Mouse (Mus musculus) neural tube, embryonic 15.5 days (tissue): ENCODE results near the gene Echdc3. TPM values are rescaled to one million over a fixed set of nuclear protein-coding genes. Genes with fewer than 3 reads are reported as not detected.

Experiments
- ATAC-seq: fragments of 200-750 bp; cut with Nextera tagmentation; 2 replicates; pipeline ENCODE4 v1.8.0; 2017; ENCODE audit warnings: mild to moderate bottlenecking, moderate TSS enrichment, moderate library complexity; ENCODE audit not compliant: low FRiP score
- H3K27ac ChIP-seq: fragments of 300-500 bp; sonication (generic); replicated peaks from 2 replicates; pipeline ENCODE4 v1.5.1; 2015; ENCODE audit warnings: mild to moderate bottlenecking, inconsistent platforms
- H3K27me3 ChIP-seq: fragments of 300-500 bp; sonication (generic); replicated peaks from 2 replicates; pipeline ENCODE4 v1.6.1; 2015; ENCODE audit warnings: inconsistent platforms
- H3K36me3 ChIP-seq: fragments of 300-500 bp; sonication (generic); 2 replicates; pipeline ENCODE4 v1.6.1; 2015; ENCODE audit warnings: inconsistent platforms
- H3K4me1 ChIP-seq: fragments of 300-500 bp; sonication (generic); 2 replicates; pipeline ENCODE4 v1.6.1; 2015; ENCODE audit warnings: inconsistent platforms
- H3K4me2 ChIP-seq: fragments of 300-500 bp; sonication (generic); 2 replicates; pipeline ENCODE4 v1.6.1; 2015; ENCODE audit warnings: inconsistent platforms, mild to moderate bottlenecking, moderate library complexity
- H3K4me3 ChIP-seq: fragments of 300-500 bp; sonication (generic); replicated peaks from 2 replicates; pipeline ENCODE4 v1.5.1; 2015; ENCODE audit warnings: mild to moderate bottlenecking, inconsistent platforms
- H3K9ac ChIP-seq: fragments of 300-500 bp; sonication (generic); replicated peaks from 2 replicates; pipeline ENCODE4 v1.6.1; 2015; ENCODE audit warnings: mild to moderate bottlenecking, inconsistent platforms
- H3K9me3 ChIP-seq: fragments of 300-500 bp; sonication (generic); replicated peaks from 2 replicates; pipeline ENCODE4 v1.6.1; 2016; ENCODE audit warnings: inconsistent platforms
- WGBS: fragments of 180-500 bp; shearing (Covaris S2); methylation state at CpG from one replicate; pipeline ENCODE4 v1.1.7; 2015; ENCODE audit warnings: mixed read lengths; 5-methylcytosine and 5-hydroxymethylcytosine counted together
- polyA plus RNA-seq: library from polyadenylated mRNA; unstranded; fragments of >200 nt; fragmentation: Nextera tagmentation; extraction: Ambion mirVana; gene quantifications from 2 replicates; pipeline ENCODE4 v1.2.1, GENCODE M21; 2015

Gene Echdc3
- polyA plus RNA-seq, 1 experiment from 2014 or later, result 1.3 TPM

- Histone ChIP-seq H3K36me3 (no peaks in the 10 kb centered on the region), H3K9ac (no peak overlapping the region), H3K27me3 (0 out of 2 replicates have a peak, but pooled peaks cover 2% of the 10 kb centered on the region), H3K27ac (no peak overlapping the region), H3K4me3 (no peak overlapping the region), H3K4me2 (no peak overlapping the region), H3K4me1 (peaks cover 19% of the 10 kb centered on the region), H3K9me3 (peaks cover 2% of the 10 kb centered on the region; the same call in 1 of the 2 replicates)
- WGBS, result 95% methylated on average over 2 of the region's 2 CpGs
- ATAC-seq, result no peak
These were observed 23.2 kb downstream of the Echdc3 start for GRCm38 (mm10) chr2:6189675-6189998.

GRCm38 (mm10) chr2:6188891-6189674, 23.8 kb downstream of the Echdc3 start:
- 81% methylated on average over 11 of the region's 11 CpGs for WGBS
- Histone ChIP-seq H3K4me3 (no peak overlapping the region), H3K27ac (no peak overlapping the region), H3K4me2 (no peak overlapping the region), H3K27me3 (0 out of 2 replicates have a peak, but pooled peaks cover 2% of the 10 kb centered on the region), H3K9me3 (peaks cover 6% of the 10 kb centered on the region; the same call in 1 of the 2 replicates), H3K36me3 (no peaks in the 10 kb centered on the region), H3K4me1 (peaks cover 15% of the 10 kb centered on the region), H3K9ac (no peak overlapping the region)
- ATAC-seq, result no peak

GRCm38 (mm10) chr2:6187418-6187817, 25.4 kb downstream of the Echdc3 start:
- Histone ChIP-seq H3K9ac (no peak overlapping the region), H3K9me3 (peaks cover 6% of the 10 kb centered on the region; the same call in 1 of the 2 replicates), H3K27me3 (0 out of 2 replicates have a peak, but pooled peaks cover 2% of the 10 kb centered on the region), H3K4me2 (no peak overlapping the region), H3K36me3 (no peaks in the 10 kb centered on the region), H3K27ac (peak overlapping the region; percentile 61), H3K4me1 (peaks cover 9% of the 10 kb centered on the region), H3K4me3 (no peak overlapping the region)
- peak; percentile 86 for ATAC-seq
- WGBS, result 41% methylated on average over 11 of the region's 11 CpGs

GRCm38 (mm10) chr2:6186913-6187312, 25.9 kb downstream of the Echdc3 start:
- 42% methylated on average over 4 of the region's 4 CpGs for WGBS
- Histone ChIP-seq H3K27ac (peak overlapping the region; percentile 61; the same call in 1 of the 2 replicates), H3K4me3 (no peak overlapping the region), H3K9ac (no peak overlapping the region), H3K9me3 (peaks cover 6% of the 10 kb centered on the region; the same call in 1 of the 2 replicates), H3K36me3 (no peaks in the 10 kb centered on the region), H3K27me3 (no peaks in the 10 kb centered on the region), H3K4me2 (no peak overlapping the region), H3K4me1 (peaks cover 9% of the 10 kb centered on the region)
- peak; percentile 67 for ATAC-seq

- WGBS, result 80% methylated on average over 1 of the region's 1 CpGs
These were observed 33.1 kb downstream of the Echdc3 start for GRCm38 (mm10) chr2:6179749-6180117.

GRCm38 (mm10) chr2:6178901-6179748, 33.7 kb downstream of the Echdc3 start:
- Histone ChIP-seq H3K9me3 (no peaks in the 10 kb centered on the region), H3K4me1 (peaks cover 7% of the 10 kb centered on the region), H3K27ac (no peak overlapping the region; the same call in 1 of the 2 replicates), H3K4me3 (no peak overlapping the region), H3K27me3 (no peaks in the 10 kb centered on the region), H3K4me2 (no peak overlapping the region), H3K36me3 (no peaks in the 10 kb centered on the region), H3K9ac (no peak overlapping the region)
- WGBS, result 52% methylated on average over 16 of the region's 16 CpGs
- peak; percentile 21; the same call in 1 of the 2 replicates for ATAC-seq

More at GRCm38 (mm10) chr2:6179749-6180117, 33.1 kb downstream of the Echdc3 start:
- H3K27ac ChIP-seq, result no peak overlapping the region
- no peak overlapping the region for H3K4me2 ChIP-seq
- ATAC-seq, result no peak
- H3K4me3 ChIP-seq, result no peak overlapping the region
- H3K27me3 ChIP-seq, result no peaks in the 10 kb centered on the region
- H3K36me3 ChIP-seq, result no peaks in the 10 kb centered on the region
- peaks cover 7% of the 10 kb centered on the region for H3K4me1 ChIP-seq
- H3K9me3 ChIP-seq, result peaks cover 4% of the 10 kb centered on the region; the same call in 1 of the 2 replicates
- no peak overlapping the region for H3K9ac ChIP-seq

GRCm38 (mm10) chr2:6173013-6173412, 39.8 kb downstream of the Echdc3 start:
- no peaks in the 10 kb centered on the region for H3K4me1 ChIP-seq
- no peaks in the 10 kb centered on the region for H3K9me3 ChIP-seq
- ATAC-seq, result no peak
- no peak overlapping the region for H3K4me3 ChIP-seq
- H3K9ac ChIP-seq, result no peak overlapping the region
- no peaks in the 10 kb centered on the region for H3K36me3 ChIP-seq
- H3K4me2 ChIP-seq, result no peak overlapping the region
- no peaks in the 10 kb centered on the region for H3K27me3 ChIP-seq
- WGBS, result 42% methylated on average over 3 of the region's 3 CpGs
- no peak overlapping the region for H3K27ac ChIP-seq

GRCm38 (mm10) chr2:6168560-6168959, 44.3 kb downstream of the Echdc3 start:
- Histone ChIP-seq H3K36me3 (no peaks in the 10 kb centered on the region), H3K9me3 (no peaks in the 10 kb centered on the region), H3K4me1 (no peaks in the 10 kb centered on the region), H3K4me2 (no peak overlapping the region), H3K4me3 (no peak overlapping the region), H3K9ac (no peak overlapping the region), H3K27ac (no peak overlapping the region), H3K27me3 (no peaks in the 10 kb centered on the region)
- no peak for ATAC-seq
- WGBS, result 88% methylated on average over 2 of the region's 2 CpGs

GRCm38 (mm10) chr2:6167843-6168558, 44.8 kb downstream of the Echdc3 start:
- no peaks in the 10 kb centered on the region for H3K4me1 ChIP-seq
- no peaks in the 10 kb centered on the region for H3K36me3 ChIP-seq
- H3K9me3 ChIP-seq, result no peaks in the 10 kb centered on the region
- no peaks in the 10 kb centered on the region for H3K27me3 ChIP-seq
- no peak overlapping the region for H3K4me3 ChIP-seq
- ATAC-seq, result peak; percentile 53; the same call in 1 of the 2 replicates
- H3K4me2 ChIP-seq, result no peak overlapping the region
- H3K27ac ChIP-seq, result no peak overlapping the region
- H3K9ac ChIP-seq, result no peak overlapping the region
- WGBS, result 34% methylated on average over 5 of the region's 5 CpGs

- WGBS, result 78% methylated on average over 6 of the region's 6 CpGs
- Histone ChIP-seq H3K27me3 (no peaks in the 10 kb centered on the region), H3K36me3 (no peaks in the 10 kb centered on the region), H3K27ac (no peak overlapping the region), H3K4me3 (no peak overlapping the region), H3K9ac (no peak overlapping the region), H3K4me1 (no peaks in the 10 kb centered on the region), H3K9me3 (no peaks in the 10 kb centered on the region), H3K4me2 (no peak overlapping the region)
- ATAC-seq, result no peak
These were observed 47.1 kb downstream of the Echdc3 start for GRCm38 (mm10) chr2:6165771-6166170.

GRCm38 (mm10) chr2:6164606-6165290, 48.1 kb downstream of the Echdc3 start:
- H3K4me1 ChIP-seq, result no peaks in the 10 kb centered on the region
- H3K9ac ChIP-seq, result no peak overlapping the region
- no peaks in the 10 kb centered on the region for H3K9me3 ChIP-seq
- ATAC-seq, result no peak
- WGBS, result 74% methylated on average over 16 of the region's 16 CpGs
- no peak overlapping the region for H3K4me3 ChIP-seq
- no peaks in the 10 kb centered on the region for H3K36me3 ChIP-seq
- H3K27me3 ChIP-seq, result no peaks in the 10 kb centered on the region
- H3K4me2 ChIP-seq, result no peak overlapping the region
- H3K27ac ChIP-seq, result no peak overlapping the region
